Mouse (Mus musculus): ENCODE results near the gene Hoxc9.

DNA sequence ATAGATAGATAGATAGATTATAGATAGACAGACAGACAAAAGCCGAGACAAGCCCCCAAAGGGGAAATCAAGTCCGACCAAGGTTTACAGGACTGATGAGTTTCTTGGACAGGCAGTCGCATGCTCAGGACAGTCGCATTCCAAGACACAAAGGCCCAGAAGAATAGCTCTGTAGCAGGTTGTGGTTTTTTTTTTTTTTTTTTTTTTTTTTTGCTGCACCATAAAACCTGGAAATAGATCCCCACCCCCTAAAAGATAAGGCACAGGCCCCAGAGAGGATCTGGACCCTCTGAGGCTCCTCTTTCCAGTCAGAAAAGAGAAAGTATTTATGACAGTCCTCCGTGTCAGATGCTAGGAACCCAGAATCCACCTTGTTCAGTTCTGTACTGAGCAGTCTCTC is 11.8 kb downstream of the Hoxc9 start:
- TF ChIP-seq EP300 (IDR thresholded peaks at IDR 0.05; ENCODE audit: low read depth) (no peak), CTCF (IDR thresholded peaks at IDR 0.05; ENCODE audit: low read depth) (no peak)
